Mouse (Mus musculus): ENCODE measurements around the gene Hoxd12. TPM values are rescaled to one million over a fixed set of nuclear protein-coding genes. Genes with fewer than 3 reads are reported as not detected.

Gene Hoxd12
- polyA plus RNA-seq, 1 experiment from 2014 or later, result not detected

DNA sequence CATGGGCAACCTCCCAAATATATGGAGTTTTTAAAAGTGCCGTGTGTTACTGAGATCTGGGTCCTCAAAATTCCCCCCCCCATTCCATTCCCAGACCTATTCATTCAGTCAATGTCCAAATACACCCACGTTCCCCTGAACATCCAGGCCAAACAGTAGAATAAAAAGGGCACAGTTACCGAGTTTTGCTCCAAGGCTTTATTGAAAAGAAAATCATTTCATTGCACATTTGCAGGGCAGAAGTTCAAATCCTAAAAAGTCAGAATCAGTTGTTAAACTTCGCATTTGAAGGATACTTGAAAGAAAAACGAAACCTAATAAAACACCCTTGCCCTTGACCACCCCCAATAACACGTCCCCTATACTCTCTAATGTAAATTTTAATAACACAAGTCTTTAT, 28.0 kb downstream of the Hoxd12 start:
- H3K9me3 ChIP-seq, result no peaks in the 10 kb centered on the region
- H3K4me2 ChIP-seq (replicated peaks), result no peak overlapping the region
- H3K4me1 ChIP-seq, result peaks cover 21% of the 10 kb centered on the region
- H3K27me3 ChIP-seq, result peaks cover 92% of the 10 kb centered on the region
- no peak overlapping the region for H3K4me3 ChIP-seq
- H3K27ac ChIP-seq (replicated peaks), result no peak overlapping the region
- ATAC-seq (ENCODE audit: low FRiP score, low read depth), result no peak
- no peaks in the 10 kb centered on the region for H3K36me3 ChIP-seq
- H3K9ac ChIP-seq (replicated peaks), result no peak overlapping the region
- 14% methylated on average over 6 of the region's 6 CpGs for WGBS

GRCm38 (mm10) chr2:74703317-74703716, 28.5 kb downstream of the Hoxd12 start:
- Histone ChIP-seq H3K9me3 (no peaks in the 10 kb centered on the region), H3K4me2 (replicated peaks) (no peak overlapping the region), H3K9ac (replicated peaks) (no peak overlapping the region), H3K36me3 (no peaks in the 10 kb centered on the region), H3K4me3 (no peak overlapping the region), H3K4me1 (peaks cover 16% of the 10 kb centered on the region), H3K27me3 (peaks cover 92% of the 10 kb centered on the region), H3K27ac (replicated peaks) (no peak overlapping the region)
- ATAC-seq (ENCODE audit: low FRiP score, low read depth), result no peak
- 3% methylated on average over 10 of the region's 10 CpGs for WGBS

DNA sequence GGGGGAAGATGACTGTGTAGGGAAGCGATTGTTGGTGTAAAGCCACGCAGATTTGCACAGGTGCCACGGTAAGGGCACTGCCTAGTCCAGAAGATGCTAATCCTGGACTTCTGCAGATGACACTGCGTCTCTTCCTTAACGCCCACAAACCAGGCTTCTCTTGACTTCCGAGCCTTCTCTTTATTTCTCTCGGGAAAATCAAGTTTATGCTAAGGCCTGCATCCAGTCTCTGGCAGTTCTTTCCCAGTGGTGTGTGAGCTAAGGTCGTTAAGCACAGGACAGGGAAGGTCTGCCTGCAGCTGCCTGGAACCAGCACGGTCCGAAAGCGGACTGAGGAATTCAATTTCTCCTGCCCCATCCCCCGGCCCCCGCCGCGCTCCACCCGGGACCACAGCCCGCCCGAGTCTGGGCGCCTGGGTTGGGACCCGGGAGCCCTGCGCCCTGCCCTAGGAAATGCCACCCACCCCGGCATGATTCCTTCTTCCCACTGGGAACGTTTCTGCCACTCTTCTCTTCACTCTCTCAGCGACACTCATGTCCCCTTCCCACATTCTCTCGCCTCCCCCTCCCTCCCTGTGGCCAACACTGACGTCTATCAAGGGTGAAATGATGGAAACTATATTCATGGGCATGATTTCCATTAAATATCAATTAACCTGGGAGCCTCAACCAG, 29.0 kb downstream of the Hoxd12 start:
- ATAC-seq (ENCODE audit: low FRiP score, low read depth), result no peak
- H3K4me1 ChIP-seq, result peaks cover 13% of the 10 kb centered on the region
- H3K4me2 ChIP-seq (replicated peaks), result no peak overlapping the region
- peaks cover 92% of the 10 kb centered on the region for H3K27me3 ChIP-seq
- H3K4me3 ChIP-seq, result no peak overlapping the region
- H3K9me3 ChIP-seq, result no peaks in the 10 kb centered on the region
- no peak overlapping the region for H3K27ac ChIP-seq (replicated peaks)
- H3K36me3 ChIP-seq, result no peaks in the 10 kb centered on the region
- WGBS, result 3% methylated on average over 25 of the region's 26 CpGs
- H3K9ac ChIP-seq (replicated peaks), result no peak overlapping the region

DNA sequence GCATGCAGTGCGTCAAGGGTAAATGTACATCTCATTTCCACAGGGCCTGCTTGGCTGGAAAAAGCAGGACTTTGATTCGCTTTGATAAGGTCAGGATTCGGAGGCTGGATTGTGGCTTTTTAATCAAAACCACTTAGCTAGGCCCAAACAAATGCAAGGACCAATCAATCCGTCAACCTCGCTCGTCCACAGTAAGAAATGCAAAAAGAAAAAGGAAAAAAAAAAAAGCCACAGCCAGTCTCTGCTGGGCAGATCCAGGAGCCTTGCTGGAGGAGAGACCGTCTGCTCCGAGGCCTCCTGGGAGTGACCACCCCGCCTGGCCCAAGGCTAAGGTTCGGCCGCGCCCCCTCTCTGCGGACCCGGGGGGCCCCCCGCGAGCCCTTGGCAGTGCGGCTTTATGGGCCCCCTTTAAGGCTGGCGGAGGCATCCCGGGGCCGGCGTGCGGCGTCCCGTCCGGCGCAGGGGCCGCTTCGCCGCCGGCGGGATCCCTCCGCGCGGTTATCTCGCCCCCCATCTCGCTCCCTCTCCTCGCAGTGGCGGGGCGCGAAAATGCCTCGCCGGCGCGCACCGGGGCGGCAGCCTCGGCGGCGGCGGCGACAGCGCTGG, 29.7 kb downstream of the Hoxd12 start, which contains the start of gene Hoxd8:
TSS of gene Hoxd8 (plus strand) at position 223 of the 606 bp plus-strand sequence.
- no peaks in the 10 kb centered on the region for H3K36me3 ChIP-seq
- under 1% methylated on average over 38 of the region's 52 CpGs for WGBS
- H3K4me2 ChIP-seq (replicated peaks), result peak within 1 kb of the TSS; percentile 53
- no peak within 1 kb of the TSS for H3K27ac ChIP-seq (replicated peaks)
- H3K4me1 ChIP-seq, result peaks cover 13% of the 10 kb centered on the region
- 0 out of 2 replicates have a peak within 1 kb of the TSS, but pooled peaks have one; percentile 20 for H3K9ac ChIP-seq (replicated peaks)
- no peaks in the 10 kb centered on the region for H3K9me3 ChIP-seq
- 0 out of 2 replicates have a peak, but pooled peaks have one; percentile 27 for ATAC-seq (ENCODE audit: low FRiP score, low read depth)
- peak within 1 kb of the TSS; percentile 38 for H3K4me3 ChIP-seq
- peaks cover 92% of the 10 kb centered on the region for H3K27me3 ChIP-seq

GRCm38 (mm10) chr2:74704999-74705466, 30.2 kb downstream of the Hoxd12 start:
- peak overlapping the region; percentile 53 for H3K4me2 ChIP-seq (replicated peaks)

GRCm38 (mm10) chr2:74705467-74706089, 30.8 kb downstream of the Hoxd12 start:
- Histone ChIP-seq H3K4me1 (peaks cover 13% of the 10 kb centered on the region), H3K27me3 (peaks cover 92% of the 10 kb centered on the region), H3K4me3 (peak overlapping the region; percentile 38), H3K36me3 (no peaks in the 10 kb centered on the region), H3K9ac (replicated peaks) (0 out of 2 replicates have a peak overlapping the region, but pooled peaks have one; percentile 20), H3K4me2 (replicated peaks) (peak overlapping the region; percentile 53), H3K27ac (replicated peaks) (no peak overlapping the region), H3K9me3 (no peaks in the 10 kb centered on the region)
- WGBS, result under 1% methylated on average over 77 of the region's 85 CpGs
- peak; percentile 38; the same call in 1 of the 2 replicates for ATAC-seq (ENCODE audit: low FRiP score, low read depth)

More at GRCm38 (mm10) chr2:74704999-74705466, 30.2 kb downstream of the Hoxd12 start:
- Histone ChIP-seq H3K9ac (replicated peaks) (0 out of 2 replicates have a peak overlapping the region, but pooled peaks have one; percentile 20), H3K27me3 (peaks cover 92% of the 10 kb centered on the region), H3K4me1 (peaks cover 13% of the 10 kb centered on the region), H3K9me3 (no peaks in the 10 kb centered on the region), H3K4me3 (peak overlapping the region; percentile 38), H3K27ac (replicated peaks) (no peak overlapping the region), H3K36me3 (no peaks in the 10 kb centered on the region)
- WGBS, result 0% methylated on average over 55 of the region's 66 CpGs
- ATAC-seq (ENCODE audit: low FRiP score, low read depth), result peak; percentile 62; the same call in 1 of the 2 replicates

- Histone ChIP-seq H3K4me2 (replicated peaks) (no peak overlapping the region), H3K4me1 (peaks cover 13% of the 10 kb centered on the region), H3K9ac (replicated peaks) (no peak overlapping the region), H3K27me3 (peaks cover 92% of the 10 kb centered on the region), H3K27ac (replicated peaks) (no peak overlapping the region), H3K4me3 (no peak overlapping the region), H3K36me3 (no peaks in the 10 kb centered on the region), H3K9me3 (no peaks in the 10 kb centered on the region)
- 2% methylated on average over 13 of the region's 13 CpGs for WGBS
- ATAC-seq (ENCODE audit: low FRiP score, low read depth), result no peak
Measured at GRCm38 (mm10) chr2:74706393-74706960, 31.7 kb downstream of the Hoxd12 start.

DNA sequence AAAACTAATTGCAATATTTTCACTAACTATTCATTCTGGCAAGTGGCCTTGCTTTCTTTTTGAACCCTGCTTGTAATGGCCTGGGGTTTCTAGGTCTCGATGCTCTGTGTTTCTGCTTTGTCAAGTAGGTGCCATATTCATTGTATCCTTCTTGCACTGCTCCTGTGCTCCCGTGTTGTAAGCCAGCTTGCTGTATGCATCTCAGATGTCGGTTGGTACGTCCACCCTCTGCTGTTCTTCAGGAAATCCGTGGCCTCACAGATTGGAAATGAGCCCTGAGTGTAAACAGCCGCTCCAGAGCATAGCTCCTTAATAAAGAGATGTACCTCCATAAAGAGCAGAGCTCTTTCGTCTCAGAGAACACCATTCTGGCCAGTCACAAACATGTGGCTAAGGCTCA, 32.8 kb downstream of the Hoxd12 start:
- Histone ChIP-seq H3K4me3 (no peak overlapping the region), H3K9me3 (no peaks in the 10 kb centered on the region), H3K9ac (replicated peaks) (no peak overlapping the region), H3K4me2 (replicated peaks) (no peak overlapping the region), H3K27ac (replicated peaks) (no peak overlapping the region), H3K27me3 (peaks cover 97% of the 10 kb centered on the region), H3K4me1 (peaks cover 19% of the 10 kb centered on the region), H3K36me3 (no peaks in the 10 kb centered on the region)
- WGBS, result 7% methylated on average over 7 of the region's 7 CpGs
- no peak for ATAC-seq (ENCODE audit: low FRiP score, low read depth)

- Histone ChIP-seq H3K4me3 (no peak overlapping the region), H3K36me3 (no peaks in the 10 kb centered on the region), H3K27ac (replicated peaks) (no peak overlapping the region), H3K4me1 (peaks cover 19% of the 10 kb centered on the region), H3K9ac (replicated peaks) (no peak overlapping the region), H3K27me3 (peaks cover 97% of the 10 kb centered on the region), H3K4me2 (replicated peaks) (no peak overlapping the region), H3K9me3 (no peaks in the 10 kb centered on the region)
- no peak for ATAC-seq (ENCODE audit: low FRiP score, low read depth)
- WGBS, result 5% methylated on average over 4 of the region's 4 CpGs
Measured at GRCm38 (mm10) chr2:74708676-74709075, 33.9 kb downstream of the Hoxd12 start.

- Histone ChIP-seq H3K4me1 (peaks cover 17% of the 10 kb centered on the region), H3K27me3 (peaks cover 97% of the 10 kb centered on the region), H3K9me3 (no peaks in the 10 kb centered on the region), H3K4me3 (no peak overlapping the region), H3K9ac (replicated peaks) (no peak overlapping the region), H3K4me2 (replicated peaks) (no peak overlapping the region), H3K36me3 (no peaks in the 10 kb centered on the region), H3K27ac (replicated peaks) (no peak overlapping the region)
- 5% methylated on average over 5 of the region's 5 CpGs for WGBS
- ATAC-seq (ENCODE audit: low FRiP score, low read depth), result no peak
Measured at GRCm38 (mm10) chr2:74709465-74710419, 34.9 kb downstream of the Hoxd12 start.

- Histone ChIP-seq H3K4me2 (replicated peaks) (no peak overlapping the region), H3K36me3 (no peaks in the 10 kb centered on the region), H3K27ac (replicated peaks) (no peak overlapping the region), H3K9me3 (no peaks in the 10 kb centered on the region), H3K9ac (replicated peaks) (no peak overlapping the region), H3K4me3 (no peak overlapping the region), H3K4me1 (peaks cover 9% of the 10 kb centered on the region), H3K27me3 (peaks cover 97% of the 10 kb centered on the region)
- ATAC-seq (ENCODE audit: low FRiP score, low read depth), result no peak
- 3% methylated on average over 16 of the region's 16 CpGs for WGBS
Measured at GRCm38 (mm10) chr2:74710929-74711543, 36.2 kb downstream of the Hoxd12 start.
